Mouse (Mus musculus): ENCODE measurements around the gene Gm9945. TPM values are rescaled to one million over a fixed set of nuclear protein-coding genes. Genes with fewer than 3 reads are reported as not detected.

Gene Gm9945
- polyA plus RNA-seq, 1 experiment, result not detected

- peaks cover 2% of the 10 kb centered on the region; the same call in 1 of the 2 replicates for H3K4me1 ChIP-seq (ENCODE audit: control insufficient read depth, insufficient read depth, low read length)
- H3K4me3 ChIP-seq (ENCODE audit: insufficient read depth, low read length), result peak overlapping the region; percentile 40
- TF ChIP-seq CTCF (IDR thresholded peaks at IDR 0.05; ENCODE audit: borderline replicate concordance, insufficient read depth, low read length) (peak; percentile 29; the same call in 1 of the 2 replicates), POLR2A (IDR thresholded peaks at IDR 0.05; ENCODE audit: low read depth, low read length) (no peak)
- no peak overlapping the region for H3K27ac ChIP-seq (ENCODE audit: insufficient read depth, low read length)
Observed at GRCm38 (mm10) chr11:53457372-53457954, 22.5 kb upstream of the Gm9945 start.

GRCm38 (mm10) chr11:53458996-53459395 is 21.0 kb upstream of the Gm9945 start:
- Histone ChIP-seq H3K4me3 (ENCODE audit: insufficient read depth, low read length) (no peak overlapping the region), H3K4me1 (ENCODE audit: control insufficient read depth, insufficient read depth, low read length) (peaks cover 2% of the 10 kb centered on the region; the same call in 1 of the 2 replicates), H3K27ac (ENCODE audit: insufficient read depth, low read length) (no peak overlapping the region)
- TF ChIP-seq POLR2A (IDR thresholded peaks at IDR 0.05; ENCODE audit: low read depth, low read length) (no peak), CTCF (IDR thresholded peaks at IDR 0.05; ENCODE audit: borderline replicate concordance, insufficient read depth, low read length) (no peak)

GRCm38 (mm10) chr11:53460192-53460591 is 19.8 kb upstream of the Gm9945 start:
- no peak for TF ChIP-seq POLR2A (IDR thresholded peaks at IDR 0.05; ENCODE audit: low read depth, low read length)
- TF ChIP-seq CTCF (IDR thresholded peaks at IDR 0.05; ENCODE audit: borderline replicate concordance, insufficient read depth, low read length), result no peak
- Histone ChIP-seq H3K4me1 (ENCODE audit: control insufficient read depth, insufficient read depth, low read length) (peaks cover 2% of the 10 kb centered on the region; the same call in 1 of the 2 replicates), H3K4me3 (ENCODE audit: insufficient read depth, low read length) (no peak overlapping the region), H3K27ac (ENCODE audit: insufficient read depth, low read length) (no peak overlapping the region)

GRCm38 (mm10) chr11:53461727-53462126 is 18.2 kb upstream of the Gm9945 start:
- Histone ChIP-seq H3K4me3 (ENCODE audit: insufficient read depth, low read length) (no peak overlapping the region), H3K27ac (ENCODE audit: insufficient read depth, low read length) (no peak overlapping the region), H3K4me1 (ENCODE audit: control insufficient read depth, insufficient read depth, low read length) (peaks cover 2% of the 10 kb centered on the region; the same call in 1 of the 2 replicates)
- TF ChIP-seq CTCF (IDR thresholded peaks at IDR 0.05; ENCODE audit: borderline replicate concordance, insufficient read depth, low read length) (no peak), POLR2A (IDR thresholded peaks at IDR 0.05; ENCODE audit: low read depth, low read length) (no peak)

GRCm38 (mm10) chr11:53463551-53464424 is 16.2 kb upstream of the Gm9945 start:
- no peak for TF ChIP-seq CTCF (IDR thresholded peaks at IDR 0.05; ENCODE audit: borderline replicate concordance, insufficient read depth, low read length)
- no peak for TF ChIP-seq POLR2A (IDR thresholded peaks at IDR 0.05; ENCODE audit: low read depth, low read length)
- peak overlapping the region; percentile 11; the same call in 1 of the 2 replicates for H3K4me3 ChIP-seq (ENCODE audit: insufficient read depth, low read length)
- H3K27ac ChIP-seq (ENCODE audit: insufficient read depth, low read length), result no peak overlapping the region
- peaks cover 2% of the 10 kb centered on the region; the same call in 1 of the 2 replicates for H3K4me1 ChIP-seq (ENCODE audit: control insufficient read depth, insufficient read depth, low read length)

- no peak overlapping the region for H3K4me3 ChIP-seq (ENCODE audit: insufficient read depth, low read length)
- H3K4me1 ChIP-seq (ENCODE audit: control insufficient read depth, insufficient read depth, low read length), result no peaks in the 10 kb centered on the region
- H3K27ac ChIP-seq (ENCODE audit: insufficient read depth, low read length), result no peak overlapping the region
- TF ChIP-seq CTCF (IDR thresholded peaks at IDR 0.05; ENCODE audit: borderline replicate concordance, insufficient read depth, low read length), result peak; percentile 68
- TF ChIP-seq POLR2A (IDR thresholded peaks at IDR 0.05; ENCODE audit: low read depth, low read length), result no peak
Observed at GRCm38 (mm10) chr11:53466231-53466971, 13.6 kb upstream of the Gm9945 start.

GRCm38 (mm10) chr11:53469294-53469967 is 10.5 kb upstream of the Gm9945 start:
- Histone ChIP-seq H3K4me3 (ENCODE audit: insufficient read depth, low read length) (peak overlapping the region; percentile 12; the same call in 1 of the 2 replicates), H3K27ac (ENCODE audit: insufficient read depth, low read length) (no peak overlapping the region), H3K4me1 (ENCODE audit: control insufficient read depth, insufficient read depth, low read length) (no peaks in the 10 kb centered on the region)
- TF ChIP-seq CTCF (IDR thresholded peaks at IDR 0.05; ENCODE audit: borderline replicate concordance, insufficient read depth, low read length) (no peak), POLR2A (IDR thresholded peaks at IDR 0.05; ENCODE audit: low read depth, low read length) (no peak)

GRCm38 (mm10) chr11:53469968-53470695 is 9.8 kb upstream of the Gm9945 start, which contains the start of gene Gm9837:
Gm9837 (minus strand) TSS chr11:53470479.
- TF ChIP-seq CTCF (IDR thresholded peaks at IDR 0.05; ENCODE audit: borderline replicate concordance, insufficient read depth, low read length) (peak; percentile 97), POLR2A (IDR thresholded peaks at IDR 0.05; ENCODE audit: low read depth, low read length) (no peak; the same call in 1 of the 2 replicates)
- no peak within 1 kb of the TSS for H3K27ac ChIP-seq (ENCODE audit: insufficient read depth, low read length)
- H3K4me1 ChIP-seq (ENCODE audit: control insufficient read depth, insufficient read depth, low read length), result no peaks in the 10 kb centered on the region
- H3K4me3 ChIP-seq (ENCODE audit: insufficient read depth, low read length), result peak within 1 kb of the TSS; percentile 12; the same call in 1 of the 2 replicates
